Mouse (Mus musculus) frontal cortex, postnatal 36 days (tissue): ENCODE measurements at regions not wholly inside any gene's neighbourhood (a gene's known extent, or its start where the extent isn't known, plus 50 kb on each side); places are given as distances from the start of the nearest gene placed in this dataset.

Experiments used
- DNase-seq, 2 experiments: peaks; one replicate each; pipeline ENCODE4 v3.0.0; 2022; ENCODE audit warnings: low spot score in 2 of 2

DNA sequence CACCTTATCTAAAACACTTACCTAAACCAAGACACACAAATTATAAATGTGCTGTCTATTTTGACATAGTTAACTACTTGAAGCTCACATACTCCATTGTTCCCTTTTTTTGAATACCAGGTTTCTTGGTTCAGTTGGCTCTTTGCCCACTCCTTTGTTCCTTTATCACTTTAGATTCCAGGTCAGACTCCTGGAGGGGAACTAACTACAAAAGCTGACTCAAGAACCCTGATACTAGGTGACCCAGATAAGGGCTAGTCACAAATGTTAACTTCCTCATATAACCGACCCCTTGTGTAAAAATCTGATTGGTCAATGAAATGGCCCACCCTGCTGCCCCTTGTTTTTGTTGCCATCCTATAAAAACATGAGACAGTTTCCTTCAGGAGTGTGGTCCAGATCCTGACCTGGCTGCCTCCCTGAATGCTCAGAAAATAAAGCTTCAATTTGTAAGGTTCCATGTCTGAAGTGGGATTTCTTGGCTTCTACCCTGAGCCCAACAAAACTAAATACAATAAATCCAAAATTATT, 593.9 kb downstream of the Slco4c1 start:
- DNase-seq = no peak

DNA sequence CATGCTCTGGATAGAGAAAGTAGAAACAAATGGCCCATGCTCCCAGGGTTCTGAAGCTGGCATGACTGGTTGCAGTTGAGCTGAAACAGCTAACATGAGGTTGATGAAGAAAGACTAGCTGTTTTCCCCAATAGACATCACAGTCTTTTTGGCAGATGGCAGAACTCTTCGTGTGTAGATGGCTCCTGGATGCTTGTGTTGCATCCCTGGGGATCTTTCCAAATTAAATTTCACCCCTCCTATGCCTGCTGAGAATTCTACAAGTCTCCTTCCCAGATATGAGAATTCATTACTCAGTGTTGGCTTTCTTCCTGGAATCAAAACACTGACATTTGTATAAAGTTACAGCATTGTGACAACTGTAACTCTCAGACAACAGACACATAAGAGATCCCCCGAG, 595.3 kb downstream of the Slco4c1 start:
- peak in 1 of 2 experiments; percentile 6 for DNase-seq
